Mouse (Mus musculus) gastrocnemius, postnatal 14 days (tissue): ENCODE results near the gene Zglp1. TPM values are rescaled to one million over a fixed set of nuclear protein-coding genes. Genes with fewer than 3 reads are reported as not detected.
A peak's percentile ranks its signal among the peaks of the same experiment; 100 is the strongest.

Experiments used
- DNase-seq: peaks from one replicate; pipeline ENCODE4 v3.0.0; 2021; ENCODE audit warnings: mixed read lengths
- intact Hi-C: fragments of 180-260 bp; cut with DNase I; formaldehyde crosslinking; loops from one replicate; pipeline ENCODE4 v1.15.1; 2025; ENCODE audit warnings: low total_unique reads
- total RNA-seq, 2 experiments: library from RNA; stranded (reverse); gene quantifications; 2 replicates each; pipeline ENCODE4 v1.2.3; 2021

Zglp1 gene
- total RNA-seq, 2 experiments from 2014 or later, result not detected

GRCm38 (mm10) chr9:21030055-21030600, 36.8 kb downstream of the Zglp1 start:
- DNase-seq, result peak; percentile 11
- intact Hi-C loops, result loop anchor here (5.0 kb wide), 1 partner anchor 107 kb away; no protein-coding TSS in a partner anchor

DNA sequence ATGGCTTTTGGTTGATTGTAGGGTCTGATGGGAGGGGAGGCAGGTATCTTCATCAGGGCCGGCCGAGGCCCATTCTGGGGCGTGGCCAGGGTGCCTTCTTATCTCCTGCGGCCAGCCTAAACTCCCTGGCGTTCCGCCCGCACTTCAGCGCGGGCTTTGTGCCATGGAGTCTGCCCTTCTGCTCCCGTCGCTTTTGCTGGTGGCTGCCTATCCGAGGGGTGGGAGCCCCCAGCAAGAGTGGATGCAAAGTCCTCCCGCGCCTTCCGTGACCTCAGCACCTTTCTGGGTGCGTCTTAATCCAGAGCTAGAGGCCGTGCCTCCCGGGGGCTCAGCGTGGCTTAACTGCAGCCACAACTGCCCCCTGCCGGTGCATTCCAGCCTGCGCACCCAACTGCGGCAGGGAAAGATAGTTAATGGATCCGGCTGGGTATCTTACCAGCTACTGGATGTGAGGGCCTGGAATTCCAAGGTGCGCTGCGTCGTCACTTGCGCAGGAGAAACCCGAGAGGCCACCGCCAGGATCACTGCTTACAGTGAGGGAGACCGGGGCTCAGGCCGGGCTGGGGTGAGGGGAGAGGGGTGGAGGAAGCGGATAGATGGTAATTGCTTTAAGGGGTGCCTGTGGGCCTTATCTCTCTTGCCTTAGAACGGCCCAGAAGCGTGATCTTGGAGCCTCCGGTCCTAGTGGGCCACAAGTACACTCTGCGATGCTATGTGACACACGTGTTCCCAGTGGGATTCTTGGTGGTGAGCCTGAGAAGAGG, 37.4 kb downstream of the Zglp1 start, which contains the start of gene Icam4:
Gene Icam4 (plus strand): TSS at position 83 of the 764 bp plus-strand sequence.
- DNase-seq, result peak; percentile 85
- intact Hi-C loops, result loop anchor here (5.0 kb wide), 1 partner anchor 108 kb away; no protein-coding TSS in a partner anchor

- intact Hi-C loops, result no loop called here
- DNase-seq, result no peak
Measured at GRCm38 (mm10) chr9:21028560-21029110, 38.3 kb downstream of the Zglp1 start.

- intact Hi-C loops, result no loop called here
- DNase-seq, result no peak
Measured at GRCm38 (mm10) chr9:21027774-21028290, 39.1 kb downstream of the Zglp1 start.

DNA sequence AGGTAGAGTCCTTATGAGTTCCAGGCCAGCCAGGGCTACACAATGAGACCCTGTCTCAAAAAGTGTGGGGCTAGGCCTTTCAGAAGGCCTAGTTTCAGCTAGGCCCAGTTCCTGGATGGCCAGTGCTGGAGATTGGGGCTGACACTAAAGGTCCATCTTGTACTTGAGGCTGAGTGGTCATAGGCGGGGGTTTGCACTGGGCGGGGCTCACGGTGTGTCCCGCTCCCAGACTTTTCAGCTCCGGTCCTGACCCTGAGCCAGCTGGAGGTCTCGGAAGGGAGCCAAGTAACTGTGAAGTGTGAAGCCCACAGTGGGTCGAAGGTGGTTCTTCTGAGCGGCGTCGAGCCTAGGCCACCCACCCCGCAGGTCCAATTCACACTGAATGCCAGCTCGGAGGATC, 40.0 kb downstream of the Zglp1 start:
- DNase-seq, result no peak
- intact Hi-C loops, result no loop called here

GRCm38 (mm10) chr9:21025258-21025810, 41.6 kb downstream of the Zglp1 start:
- intact Hi-C loops, result no loop called here

DNA sequence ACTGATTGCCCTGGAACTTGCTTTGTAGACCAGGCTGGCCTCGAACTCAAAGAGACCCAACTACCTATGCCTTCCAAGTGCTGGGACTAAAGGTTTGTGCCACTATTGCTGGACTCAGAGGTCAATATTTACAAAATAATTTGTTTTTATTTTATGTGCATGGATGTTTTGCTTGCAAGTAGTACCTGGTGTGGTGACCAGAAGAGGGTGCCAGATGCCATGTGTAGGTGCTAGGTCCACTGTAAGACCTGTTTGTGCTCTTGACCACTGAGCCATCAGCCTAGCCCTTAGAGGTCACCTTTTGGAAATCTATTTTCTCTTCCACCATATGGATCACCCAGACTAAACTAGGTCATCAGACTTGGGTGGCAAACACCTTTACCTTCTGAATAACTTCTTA, 44.2 kb downstream of the Zglp1 start:
- intact Hi-C loops, result no loop called here
- DNase-seq, result no peak

More at GRCm38 (mm10) chr9:21025258-21025810, 41.6 kb downstream of the Zglp1 start:
- no peak for DNase-seq

DNA sequence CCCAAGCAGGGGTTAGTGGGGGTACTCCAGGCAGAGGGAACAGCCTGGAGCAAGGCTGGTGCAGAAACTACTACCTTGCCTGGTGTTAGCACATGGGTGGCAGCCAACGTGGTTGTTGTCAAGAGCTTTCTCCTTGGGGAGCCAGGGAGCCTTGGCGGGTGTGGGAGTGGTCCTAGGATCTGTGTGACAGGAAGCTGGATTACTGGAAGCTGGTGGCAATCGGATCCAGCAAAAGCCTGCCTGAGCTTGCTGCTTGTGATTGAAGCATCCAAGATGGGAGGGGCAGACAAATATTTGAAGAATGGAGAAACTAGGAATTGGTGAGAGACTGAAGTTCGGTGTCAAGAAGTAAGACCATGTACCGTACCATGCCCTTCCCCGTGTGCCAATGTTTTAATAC, 44.6 kb downstream of the Zglp1 start:
- DNase-seq, result no peak
- intact Hi-C loops, result no loop called here

- no peak for DNase-seq
Measured at GRCm38 (mm10) chr9:21021363-21021762, 45.5 kb downstream of the Zglp1 start.

DNA sequence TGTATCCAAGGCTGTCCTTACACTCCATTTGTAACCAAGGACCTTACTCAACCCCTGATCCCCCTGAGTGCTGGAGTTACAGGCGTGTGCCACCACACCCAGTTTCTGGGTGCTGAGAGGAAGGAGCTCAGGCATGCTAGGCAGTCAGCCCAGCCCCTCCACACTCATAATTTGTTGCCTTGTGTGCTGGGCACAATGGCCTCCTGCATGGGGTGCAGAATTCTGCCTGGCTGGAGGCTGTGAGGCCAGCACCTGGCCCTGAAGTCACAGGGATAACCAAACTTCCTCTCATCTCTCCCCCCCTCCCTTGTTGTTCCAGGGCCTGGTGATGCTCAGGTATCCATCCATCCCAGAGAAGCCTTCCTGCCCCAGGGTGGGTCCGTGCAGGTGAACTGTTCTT, 48.3 kb downstream of the Zglp1 start:
- intact Hi-C loops, result no loop called here

More at GRCm38 (mm10) chr9:21021363-21021762, 45.5 kb downstream of the Zglp1 start:
- intact Hi-C loops, result no loop called here

DNA sequence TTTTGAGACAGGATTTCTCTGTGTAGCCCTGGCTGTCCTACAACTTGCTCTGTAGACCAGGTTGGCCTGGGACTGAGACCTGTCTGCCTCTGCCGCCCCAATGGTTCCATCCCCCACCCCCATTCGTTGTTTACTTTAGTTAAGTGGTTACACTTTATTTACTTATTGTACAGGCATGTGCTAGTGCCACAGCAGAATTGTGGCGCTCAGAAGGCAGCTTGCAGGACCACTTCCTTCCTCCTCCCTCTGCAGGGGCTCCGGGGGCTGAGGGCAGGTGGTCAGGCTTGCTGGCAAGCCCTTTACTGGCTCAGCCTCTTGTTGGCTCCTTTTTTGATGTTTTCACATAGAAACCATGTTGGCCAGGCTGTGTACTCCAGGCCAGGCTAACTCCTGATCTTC, 49.7 kb downstream of the Zglp1 start:
- no peak for DNase-seq
- intact Hi-C loops, result no loop called here

More for the DNA sequence above, 48.3 kb downstream of the Zglp1 start:
- DNase-seq, result no peak

GRCm38 (mm10) chr9:21016331-21017176, 50.3 kb downstream of the Zglp1 start:
- intact Hi-C loops, result no loop called here
- no peak for DNase-seq

- intact Hi-C loops, result no loop called here
- peak; percentile 64 for DNase-seq
Measured at GRCm38 (mm10) chr9:21015571-21016130, 51.2 kb downstream of the Zglp1 start, which contains the start of gene Icam1. Gene Icam1, plus strand, starts transcription at chr9:21015985.

GRCm38 (mm10) chr9:21014691-21015570, 52.0 kb downstream of the Zglp1 start:
- intact Hi-C loops, result no loop called here
- DNase-seq, result peak; percentile 63
